Mouse (Mus musculus): ENCODE measurements around the gene Atad1. TPM values are rescaled to one million over a fixed set of nuclear protein-coding genes. Genes with fewer than 3 reads are reported as not detected.
"Not testable (repeated sequence)": the region's sequence is repeated elsewhere in the genome, so short reads cannot be mapped to it uniquely, and the experiment has no call there.

Gene Atad1
- total RNA-seq, 2 experiments from 2014 or later, result 96.8 to 101 TPM

- no peak for DNase-seq
Measured at GRCm38 (mm10) chr19:32675766-32676165, 63.8 kb downstream of the Atad1 start.

- DNase-seq, result not testable (repeated sequence)
Measured at GRCm38 (mm10) chr19:32667830-32668229, 71.8 kb downstream of the Atad1 start.

GRCm38 (mm10) chr19:32665243-32665642 lies 74.3 kb downstream of the Atad1 start:
- DNase-seq, result no peak

GRCm38 (mm10) chr19:32662936-32663335 lies 76.7 kb downstream of the Atad1 start:
- DNase-seq, result no peak

- no peak for DNase-seq
Measured at GRCm38 (mm10) chr19:32659346-32659745, 80.2 kb downstream of the Atad1 start.

- DNase-seq, result no peak
Measured at GRCm38 (mm10) chr19:32653630-32654362, 85.8 kb downstream of the Atad1 start.

GRCm38 (mm10) chr19:32653122-32653521 lies 86.5 kb downstream of the Atad1 start:
- no peak for DNase-seq

GRCm38 (mm10) chr19:32651046-32651445 lies 88.5 kb downstream of the Atad1 start:
- DNase-seq, result no peak

- no peak for DNase-seq
Measured at GRCm38 (mm10) chr19:32648019-32648571, 91.5 kb downstream of the Atad1 start.

GRCm38 (mm10) chr19:32646382-32646781 lies 93.2 kb downstream of the Atad1 start:
- no peak for DNase-seq

GRCm38 (mm10) chr19:32645939-32646338 lies 93.6 kb downstream of the Atad1 start:
- DNase-seq, result no peak

- DNase-seq, result no peak
Measured at GRCm38 (mm10) chr19:32643642-32644041, 95.9 kb downstream of the Atad1 start.

GRCm38 (mm10) chr19:32641995-32642394 lies 97.6 kb downstream of the Atad1 start:
- no peak for DNase-seq

GRCm38 (mm10) chr19:32641535-32641934 lies 98.1 kb downstream of the Atad1 start:
- DNase-seq, result no peak

- DNase-seq, result no peak
Measured at GRCm38 (mm10) chr19:32638276-32638903, 101.2 kb downstream of the Atad1 start.

GRCm38 (mm10) chr19:32637357-32638275 lies 102.0 kb downstream of the Atad1 start:
- DNase-seq, result no peak

- DNase-seq, result no peak
Measured at GRCm38 (mm10) chr19:32634916-32635315, 104.7 kb downstream of the Atad1 start.

- DNase-seq, result no peak
Measured at GRCm38 (mm10) chr19:32628572-32629132, 110.9 kb downstream of the Atad1 start.

- DNase-seq, result no peak
Measured at GRCm38 (mm10) chr19:32627631-32628030, 112.0 kb downstream of the Atad1 start.

GRCm38 (mm10) chr19:32626768-32627331 lies 112.7 kb downstream of the Atad1 start:
- DNase-seq, result no peak

- no peak for DNase-seq
Measured at GRCm38 (mm10) chr19:32622142-32622541, 117.4 kb downstream of the Atad1 start.
